Mouse (Mus musculus) CH12.LX (cell line): ENCODE results near the gene Sema6d. TPM values are rescaled to one million over a fixed set of nuclear protein-coding genes. Genes with fewer than 3 reads are reported as not detected.

Experiments
- DNase-seq: peaks from one replicate; pipeline ENCODE4 v3.0.0-alpha.2; 2013; ENCODE audit errors: extremely low read depth
- H3K27ac ChIP-seq: 2 replicates; pipeline ENCODE4 v1.5.1; 2012; ENCODE audit warnings: low read depth, mild to moderate bottlenecking, control low read depth, moderate library complexity; ENCODE audit not compliant: insufficient read depth
- H3K27me3 ChIP-seq: replicated peaks from 2 replicates; pipeline ENCODE3; 2012; ENCODE audit warnings: inconsistent platforms
- H3K36me3 ChIP-seq, 2 experiments: replicated peaks in 1 of 2; 2 replicates each; pipeline versions ENCODE3 to v1.6.1; 2012; ENCODE audit warnings: inconsistent platforms in 1 of 2, low read length in 1 of 2, mild to moderate bottlenecking in 1 of 2, mixed read lengths in 1 of 2, moderate library complexity in 1 of 2; ENCODE audit not compliant: control insufficient read depth in 1 of 2, insufficient read depth in 1 of 2
- H3K4me1 ChIP-seq, 2 experiments: 2 replicates each; pipeline ENCODE4 v1.6.1; 2012; ENCODE audit warnings: inconsistent platforms in 1 of 2, moderate library complexity in 1 of 2; ENCODE audit not compliant: insufficient read depth in 2 of 2, control insufficient read depth in 1 of 2
- H3K4me2 ChIP-seq: 2 replicates; pipeline ENCODE4 v1.6.1; 2012; ENCODE audit warnings: low read depth, mild to moderate bottlenecking, control low read depth; ENCODE audit not compliant: poor library complexity, insufficient read depth, severe bottlenecking
- H3K4me3 ChIP-seq, 3 experiments: fragments of 150-350 bp in 1 of 3; sonication (generic) in 1 of 3; replicated peaks in 1 of 3; 2 replicates each; pipeline versions ENCODE3 to v1.5.1; 2011 to 2012; ENCODE audit warnings: low read depth in 2 of 3, low read length in 2 of 3, mild to moderate bottlenecking in 2 of 3, moderate library complexity in 2 of 3, control low read depth in 1 of 3, improper control_type of control experiment in 1 of 3, inconsistent platforms in 1 of 3, mixed read lengths in 1 of 3; ENCODE audit not compliant: poor library complexity in 1 of 3
- H3K79me2 ChIP-seq: replicated peaks from 2 replicates; pipeline ENCODE4 v1.6.1; 2012; ENCODE audit warnings: mild to moderate bottlenecking, moderate library complexity; ENCODE audit not compliant: control insufficient read depth, poor library complexity, insufficient read depth, severe bottlenecking; ENCODE audit errors: extremely low read depth
- H3K9ac ChIP-seq: 2 replicates; pipeline ENCODE4 v1.6.1; 2012; ENCODE audit warnings: low read depth, mild to moderate bottlenecking, control low read depth, moderate library complexity; ENCODE audit not compliant: insufficient read depth
- H3K9me3 ChIP-seq: replicated peaks from 2 replicates; pipeline ENCODE3; 2012; ENCODE audit warnings: low read length, inconsistent platforms, mixed read lengths
- BHLHE40 ChIP-seq: IDR thresholded peaks from 2 replicates; pipeline ENCODE4 v1.6.1; 2011; ENCODE audit warnings: mild to moderate bottlenecking, low read depth, low read length, improper control_type of control experiment
- ELF1 ChIP-seq: IDR thresholded peaks from 2 replicates; pipeline ENCODE4 v1.6.1; 2014; ENCODE audit warnings: low read depth, mild to moderate bottlenecking, inconsistent platforms, low read length, improper control_type of control experiment
- EP300 ChIP-seq: IDR thresholded peaks from 2 replicates; pipeline ENCODE4 v1.6.1; 2011; ENCODE audit warnings: low read length, improper control_type of control experiment
- ETS1 ChIP-seq: conservative IDR thresholded peaks from 2 replicates; pipeline ENCODE4 v1.6.1; 2012; ENCODE audit warnings: low read depth, mild to moderate bottlenecking, inconsistent platforms, low read length, improper control_type of control experiment, moderate library complexity
- IRF4 ChIP-seq: IDR thresholded peaks from 2 replicates; pipeline ENCODE4 v1.6.1; 2014; ENCODE audit warnings: low read depth, mild to moderate bottlenecking, inconsistent platforms, low read length, improper control_type of control experiment
- JUND ChIP-seq: conservative IDR thresholded peaks from 2 replicates; pipeline ENCODE4 v1.6.1; 2011; ENCODE audit warnings: low read depth, low read length, improper control_type of control experiment
- KAT2A ChIP-seq: IDR thresholded peaks from 2 replicates; pipeline ENCODE4 v1.6.1; 2012; ENCODE audit warnings: low read length, improper control_type of control experiment, inconsistent platforms; ENCODE audit not compliant: insufficient replicate concordance
- MAX ChIP-seq: IDR thresholded peaks from 2 replicates; pipeline ENCODE4 v1.6.1; 2011; ENCODE audit warnings: low read length, improper control_type of control experiment
- MAZ ChIP-seq: IDR thresholded peaks from 2 replicates; pipeline ENCODE4 v1.6.1; 2012; ENCODE audit warnings: low read depth, mild to moderate bottlenecking, inconsistent platforms, low read length, improper control_type of control experiment, moderate library complexity
- MXI1 ChIP-seq: IDR thresholded peaks from 2 replicates; pipeline ENCODE4 v1.6.1; 2011; ENCODE audit warnings: mild to moderate bottlenecking, low read depth, low read length, improper control_type of control experiment
- MYC ChIP-seq: IDR thresholded peaks from 2 replicates; pipeline ENCODE4 v1.6.1; 2011; ENCODE audit warnings: low read depth, mild to moderate bottlenecking, improper control_type of control experiment, low read length
- NELFE ChIP-seq: IDR thresholded peaks from 2 replicates; pipeline ENCODE4 v1.6.1; 2011; ENCODE audit warnings: low read depth, low read length, improper control_type of control experiment
- NRF1 ChIP-seq: IDR thresholded peaks from 2 replicates; pipeline ENCODE4 v1.6.1; 2014; ENCODE audit warnings: low read depth, mild to moderate bottlenecking, inconsistent platforms, low read length, improper control_type of control experiment, moderate library complexity
- POLR2A ChIP-seq: IDR thresholded peaks from 2 replicates; pipeline ENCODE4 v1.6.1; 2011; ENCODE audit warnings: low read depth, mild to moderate bottlenecking, improper control_type of control experiment, low read length
- POLR2AphosphoS2 ChIP-seq: IDR thresholded peaks from 2 replicates; pipeline ENCODE4 v1.6.1; 2011; ENCODE audit warnings: low read depth, low read length, improper control_type of control experiment
- RAD21 ChIP-seq: IDR thresholded peaks from 2 replicates; pipeline ENCODE4 v1.6.1; 2011; ENCODE audit warnings: low read depth, mild to moderate bottlenecking, low read length, improper control_type of control experiment, moderate library complexity
- UBTF ChIP-seq: IDR thresholded peaks from 2 replicates; pipeline ENCODE4 v1.6.1; 2012; ENCODE audit warnings: low read depth, mild to moderate bottlenecking, inconsistent platforms, low read length, improper control_type of control experiment, moderate library complexity
- USF1 ChIP-seq: IDR thresholded peaks from 2 replicates; pipeline ENCODE4 v1.6.1; 2014; ENCODE audit warnings: low read depth, mild to moderate bottlenecking, inconsistent platforms, low read length, improper control_type of control experiment
- USF2 ChIP-seq: conservative IDR thresholded peaks from 2 replicates; pipeline ENCODE4 v1.6.1; 2011; ENCODE audit warnings: low read depth, low read length, improper control_type of control experiment
- ZC3H11A ChIP-seq: IDR thresholded peaks from 2 replicates; pipeline ENCODE4 v1.6.1; 2012; ENCODE audit warnings: low read depth, mild to moderate bottlenecking, inconsistent platforms, low read length, improper control_type of control experiment
- ZMIZ1 ChIP-seq: IDR thresholded peaks from 2 replicates; pipeline ENCODE4 v1.6.1; 2012; ENCODE audit warnings: low read depth, mild to moderate bottlenecking, inconsistent platforms, low read length, improper control_type of control experiment
- dilution Hi-C: fragments of 300-500 bp; cut with MboI; formaldehyde crosslinking; loops from 2 replicates; pipeline ENCODE4 v1.14.3; 2020; ENCODE audit warnings: low sequenced_read_pairs; ENCODE audit not compliant: extremely low pct_unique_long_range_greater_than_20kb, extremely low pct_ligation_motif_present
- in situ Hi-C: fragments of 300-500 bp; cut with MboI; formaldehyde crosslinking; loops from 3 replicates; pipeline ENCODE4 v1.14.3; 2019; ENCODE audit warnings: low sequenced_read_pairs, low pct_ligation_motif_present, low pct_unique_long_range_greater_than_20kb, mixed read lengths
- polyA plus RNA-seq: library from polyadenylated mRNA; unstranded; fragments of >175 nt; gene quantifications from 2 replicates; pipeline ENCODE4 v1.2.1, GENCODE M21; 2012; ENCODE audit warnings: low read depth; ENCODE audit not compliant: insufficient read length
- total RNA-seq, 2 experiments: library from RNA; depleted of rRNA; stranded (reverse); fragments of 300-350 nt in 1 of 2; fragments of >200 nt in 1 of 2; gene quantifications; 2 replicates each; pipeline ENCODE4 v1.2.3; 2012 to 2014

Gene Sema6d
- total and polyA plus RNA-seq, 3 experiments, result not detected

DNA sequence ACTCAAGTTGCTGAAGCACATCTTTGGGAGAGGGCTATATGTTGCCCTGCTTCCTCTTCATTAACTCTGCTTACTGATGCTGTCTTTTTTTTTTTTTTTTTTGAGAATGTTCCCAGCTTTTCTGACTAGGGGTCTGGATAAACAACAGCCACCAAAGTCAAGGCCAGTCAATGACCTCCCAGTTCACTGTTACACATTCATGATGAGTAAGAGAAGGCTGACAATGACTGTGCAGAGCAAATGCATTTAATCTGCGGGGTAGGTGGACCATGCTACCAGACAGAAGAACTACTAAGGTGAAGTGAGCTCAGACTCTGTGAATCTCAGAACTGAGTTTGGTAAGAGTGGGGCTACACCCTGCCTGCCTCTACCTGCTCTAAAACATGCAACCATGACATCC, 396.0 kb downstream of the Sema6d start:
- H3K79me2 ChIP-seq, result no peaks in the 10 kb centered on the region
- no peak for DNase-seq
- in situ Hi-C loops, result no loop called here
- H3K4me1 ChIP-seq, result no peaks in the 10 kb centered on the region
- no peak overlapping the region for H3K4me3 ChIP-seq
- no peak overlapping the region for H3K27ac ChIP-seq
- H3K27me3 ChIP-seq, result no peaks in the 10 kb centered on the region
- TF ChIP-seq POLR2A (no peak), JUND (no peak), NELFE (no peak), KAT2A (no peak), MYC (no peak), MAX (no peak), MXI1 (no peak), ETS1 (no peak), ZC3H11A (no peak), NRF1 (no peak), POLR2AphosphoS2 (no peak), UBTF (no peak)
- H3K9ac ChIP-seq, result no peak overlapping the region
- peaks cover 60% of the 10 kb centered on the region for H3K9me3 ChIP-seq
- H3K36me3 ChIP-seq, result no peaks in the 10 kb centered on the region
- dilution Hi-C loops, result no loop called here
- no peak overlapping the region for H3K4me2 ChIP-seq

GRCm38 (mm10) chr2:124490010-124490801, 400.4 kb downstream of the Sema6d start:
- dilution Hi-C loops, result no loop called here
- in situ Hi-C loops, result no loop called here
- H3K4me3 ChIP-seq, result no peak overlapping the region

DNA sequence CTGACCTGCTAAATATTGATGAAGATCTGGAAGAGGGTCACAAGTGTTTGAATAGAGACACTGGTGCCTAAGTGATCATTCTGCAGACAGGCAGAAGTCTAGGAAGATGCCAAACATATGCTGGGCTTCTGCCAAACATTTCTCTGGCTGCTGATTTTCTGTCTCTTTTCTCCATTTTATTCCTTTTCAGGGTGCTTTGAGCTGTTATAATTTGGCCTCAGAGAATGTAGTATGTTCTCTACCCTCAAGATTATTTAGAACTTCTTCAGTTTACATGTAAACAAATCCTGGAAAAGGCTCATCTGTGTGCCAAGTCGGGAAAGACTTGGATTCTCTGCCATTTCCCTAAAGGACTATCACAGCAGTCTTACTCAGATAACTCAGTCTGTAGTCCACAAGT, 406.0 kb downstream of the Sema6d start:
- dilution Hi-C loops (no loop called here), in situ Hi-C loops (no loop called here)
- H3K4me1 ChIP-seq, result no peaks in the 10 kb centered on the region
- no peak for DNase-seq
- no peaks in the 10 kb centered on the region for H3K36me3 ChIP-seq
- TF ChIP-seq IRF4 (no peak), NELFE (no peak), POLR2AphosphoS2 (no peak), RAD21 (no peak), ELF1 (no peak)
- H3K27ac ChIP-seq, result no peak overlapping the region
- H3K9me3 ChIP-seq, result peaks cover 63% of the 10 kb centered on the region
- H3K79me2 ChIP-seq, result no peaks in the 10 kb centered on the region
- no peak overlapping the region for H3K4me3 ChIP-seq
- H3K9ac ChIP-seq, result no peak overlapping the region
- H3K27me3 ChIP-seq, result no peaks in the 10 kb centered on the region
- H3K4me2 ChIP-seq, result no peak overlapping the region

More at GRCm38 (mm10) chr2:124490010-124490801, 400.4 kb downstream of the Sema6d start:
- H3K27me3 ChIP-seq, result no peaks in the 10 kb centered on the region
- DNase-seq, result no peak
- H3K4me2 ChIP-seq, result no peak overlapping the region
- no peak for TF ChIP-seq BHLHE40
- TF ChIP-seq EP300, result no peak
- no peak for TF ChIP-seq USF1
- no peak for TF ChIP-seq MAZ
- TF ChIP-seq ZMIZ1, result no peak
- TF ChIP-seq NELFE, result no peak
- no peak for TF ChIP-seq USF2
- no peaks in the 10 kb centered on the region for H3K4me1 ChIP-seq
- H3K9ac ChIP-seq, result no peak overlapping the region
- H3K79me2 ChIP-seq, result no peaks in the 10 kb centered on the region
- peaks cover 61% of the 10 kb centered on the region for H3K9me3 ChIP-seq
- H3K36me3 ChIP-seq, result no peaks in the 10 kb centered on the region
- H3K27ac ChIP-seq, result no peak overlapping the region
